Mouse (Mus musculus) hindbrain, postnatal 0 days (tissue): Measurements from ENCODE around the gene Fam185a. TPM values are rescaled to one million over a fixed set of nuclear protein-coding genes. Genes with fewer than 3 reads are reported as not detected.

ENCODE experiments used
- ATAC-seq: fragments of 200-750 bp; cut with Nextera tagmentation; 2 replicates; pipeline ENCODE4 v1.8.0; 2017; ENCODE audit warnings: mild to moderate bottlenecking, moderate TSS enrichment, moderate library complexity
- DNase-seq: peaks from one replicate; pipeline ENCODE4 v3.0.0-alpha.2; 2015; ENCODE audit warnings: low spot score
- H3K27ac ChIP-seq: fragments of 300-500 bp; sonication (generic); 2 replicates; pipeline ENCODE4 v1.5.1; 2014; ENCODE audit warnings: mild to moderate bottlenecking
- H3K27me3 ChIP-seq: fragments of 300-500 bp; sonication (generic); 2 replicates; pipeline ENCODE4 v1.6.1; 2014; ENCODE audit warnings: low read length, mixed read lengths; ENCODE audit not compliant: insufficient read depth
- H3K36me3 ChIP-seq: fragments of 300-500 bp; sonication (generic); 2 replicates; pipeline ENCODE4 v1.6.1; 2014; ENCODE audit warnings: low read length, mixed read lengths; ENCODE audit not compliant: insufficient read depth
- H3K4me1 ChIP-seq: fragments of 300-500 bp; sonication (generic); 2 replicates; pipeline ENCODE4 v1.6.1; 2014; ENCODE audit warnings: antibody characterized with exemption, low read length, mixed read lengths; ENCODE audit not compliant: insufficient read depth
- H3K4me2 ChIP-seq: fragments of 300-500 bp; sonication (generic); 2 replicates; pipeline ENCODE4 v1.6.1; 2014; ENCODE audit warnings: low read depth, mild to moderate bottlenecking, low read length, moderate library complexity, mixed read lengths
- H3K4me3 ChIP-seq: fragments of 300-500 bp; sonication (generic); 2 replicates; pipeline ENCODE4 v1.5.1; 2014; ENCODE audit warnings: low read length
- H3K9ac ChIP-seq: fragments of 300-500 bp; sonication (generic); replicated peaks from 2 replicates; pipeline ENCODE4 v1.6.1; 2014; ENCODE audit warnings: mild to moderate bottlenecking, low read length, moderate library complexity, mixed read lengths
- H3K9me3 ChIP-seq: fragments of 300-500 bp; sonication (generic); 2 replicates; pipeline ENCODE4 v1.6.1; 2016; ENCODE audit warnings: low read length, mixed read lengths
- CTCF ChIP-seq: IDR thresholded peaks from 2 replicates; pipeline ENCODE4 v1.5.1; 2016; ENCODE audit warnings: antibody characterized with exemption, control low read depth, low read depth
- WGBS: fragments of 180-500 bp; shearing (Covaris S2); extraction: QIAGEN DNeasy Blood & Tissue Kit; methylation state at CpG from one replicate; pipeline ENCODE4 v1.1.7; 2014; 5-methylcytosine and 5-hydroxymethylcytosine counted together
- polyA plus RNA-seq: library from polyadenylated mRNA; unstranded; fragments of >200 nt; fragmentation: Nextera tagmentation; extraction: Ambion mirVana; gene quantifications from 2 replicates; pipeline ENCODE4 v1.2.1, GENCODE M21; 2015
- total RNA-seq: library from RNA; depleted of rRNA; stranded (reverse); fragments of >200 nt; gene quantifications from 2 replicates; pipeline ENCODE4 v1.2.3, GENCODE M21; 2014

Fam185a gene
- total and polyA plus RNA-seq, 2 experiments from 2014 or later, result 8.9 to 13.2 TPM

DNA sequence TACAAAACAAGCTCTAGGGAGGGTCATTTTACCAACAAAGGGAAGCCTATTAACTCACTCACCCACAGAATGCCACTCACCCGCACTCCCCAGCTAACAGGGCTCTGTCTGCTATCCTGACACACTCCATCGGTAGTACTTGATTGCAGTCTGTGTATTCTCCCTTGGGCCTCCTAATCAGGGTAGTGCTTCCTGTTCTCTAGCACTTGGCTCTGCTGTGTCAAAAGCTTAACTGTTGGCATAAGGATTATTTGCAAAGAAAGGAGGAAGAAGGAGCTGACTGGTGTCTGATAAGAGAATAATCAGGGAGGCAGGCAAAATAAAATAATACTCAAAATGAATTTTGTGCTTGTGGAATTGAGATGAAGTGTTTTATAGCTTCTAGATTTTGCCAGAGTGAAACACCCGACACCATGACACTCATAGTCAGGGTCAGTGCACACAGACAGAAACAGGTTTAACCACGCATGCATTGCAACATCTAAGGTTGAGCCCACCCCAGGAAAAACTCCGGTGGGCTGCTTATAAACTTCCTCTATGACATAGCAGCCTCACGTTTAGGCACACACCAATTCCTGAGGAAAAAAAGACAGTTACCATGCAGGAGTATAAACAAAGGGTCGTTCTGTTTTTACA, 29.4 kb upstream of the Fam185a start:
- Histone ChIP-seq H3K9ac (no peak overlapping the region), H3K4me3 (no peak overlapping the region), H3K27me3 (no peaks in the 10 kb centered on the region), H3K36me3 (no peaks in the 10 kb centered on the region), H3K9me3 (no peaks in the 10 kb centered on the region), H3K4me2 (no peak overlapping the region), H3K27ac (no peak overlapping the region), H3K4me1 (no peaks in the 10 kb centered on the region)
- ATAC-seq (no peak), DNase-seq (no peak)
- 50% methylated on average over 7 of the region's 7 CpGs for WGBS
- TF ChIP-seq CTCF, result no peak

DNA sequence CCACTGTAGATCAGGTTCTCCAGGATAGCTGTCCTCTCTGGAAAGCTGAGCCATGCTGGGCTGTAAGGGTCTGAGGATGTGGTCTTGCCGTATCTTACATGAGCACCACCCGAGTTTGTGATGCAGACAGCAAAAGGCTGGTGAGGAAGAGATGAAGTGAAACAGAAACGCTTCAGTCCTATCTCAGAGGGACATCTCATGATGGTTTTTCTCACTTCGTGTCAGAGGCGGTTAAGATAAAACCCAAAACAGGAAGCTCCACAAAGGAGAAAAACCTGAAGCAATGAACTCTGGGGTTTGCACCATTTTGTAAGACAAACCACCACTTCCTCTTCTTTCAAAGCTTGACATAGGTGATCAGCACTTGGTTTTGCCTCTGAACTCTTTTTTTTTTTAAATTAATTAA, 13.5 kb upstream of the Fam185a start:
- ATAC-seq, result no peak

DNA sequence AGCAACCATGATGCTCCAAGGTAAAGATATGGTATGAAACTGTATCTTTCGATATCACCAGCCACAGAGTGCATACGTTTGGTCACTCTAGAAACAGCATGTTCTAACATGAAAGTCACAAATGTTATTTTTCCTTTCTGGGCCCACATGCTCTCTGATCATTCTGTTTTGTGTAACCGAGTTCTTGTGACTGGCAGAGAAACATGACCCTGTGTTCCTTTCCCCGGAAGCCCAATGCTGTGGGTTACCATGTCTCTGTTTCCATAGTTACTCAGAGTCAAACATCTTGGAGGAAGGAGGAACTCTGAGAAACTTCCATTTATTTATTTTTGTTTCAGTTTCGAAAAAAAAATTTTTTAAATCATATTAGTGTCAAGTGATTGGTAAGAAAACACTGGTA, 12.7 kb upstream of the Fam185a start:
- Histone ChIP-seq H3K4me2 (no peak overlapping the region), H3K27ac (no peak overlapping the region), H3K4me3 (no peak overlapping the region), H3K9ac (no peak overlapping the region), H3K36me3 (no peaks in the 10 kb centered on the region), H3K9me3 (no peaks in the 10 kb centered on the region), H3K4me1 (no peaks in the 10 kb centered on the region), H3K27me3 (no peaks in the 10 kb centered on the region)
- 65% methylated on average over 5 of the region's 5 CpGs for WGBS
- TF ChIP-seq CTCF, result no peak
- ATAC-seq (no peak), DNase-seq (no peak)

More for the DNA sequence above, 13.5 kb upstream of the Fam185a start:
- Histone ChIP-seq H3K4me2 (no peak overlapping the region), H3K27ac (no peak overlapping the region), H3K36me3 (no peaks in the 10 kb centered on the region), H3K9me3 (no peaks in the 10 kb centered on the region), H3K4me1 (no peaks in the 10 kb centered on the region), H3K9ac (no peak overlapping the region), H3K4me3 (no peak overlapping the region), H3K27me3 (no peaks in the 10 kb centered on the region)
- WGBS, result 93% methylated on average over 5 of the region's 5 CpGs
- TF ChIP-seq CTCF, result no peak
- DNase-seq, result no peak

DNA sequence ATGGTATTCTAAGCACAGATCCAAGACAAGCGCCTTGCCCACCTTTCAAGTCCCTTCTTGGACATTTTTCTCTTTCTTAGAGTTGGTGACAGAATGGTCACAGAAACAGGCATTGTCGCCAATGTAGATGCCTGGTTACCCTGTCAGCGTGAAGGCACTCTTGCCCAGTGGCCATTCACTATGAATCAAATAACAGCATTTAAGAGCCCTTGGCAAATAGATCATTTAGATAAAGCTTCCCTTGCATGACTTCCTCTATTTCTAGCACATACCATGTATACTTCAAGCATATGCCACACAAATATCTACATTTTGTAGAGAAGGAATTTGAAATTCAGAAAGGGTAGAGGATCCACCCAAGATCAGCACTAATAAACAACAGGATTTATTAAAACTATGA, 11.4 kb upstream of the Fam185a start:
- no peak for TF ChIP-seq CTCF
- no peaks in the 10 kb centered on the region for H3K9me3 ChIP-seq
- no peaks in the 10 kb centered on the region for H3K4me1 ChIP-seq
- no peak overlapping the region for H3K4me2 ChIP-seq
- no peak for ATAC-seq
- WGBS, result 84% methylated on average over 3 of the region's 3 CpGs
- H3K9ac ChIP-seq, result no peak overlapping the region
- H3K27me3 ChIP-seq, result no peaks in the 10 kb centered on the region
- no peaks in the 10 kb centered on the region for H3K36me3 ChIP-seq
- H3K27ac ChIP-seq, result no peak overlapping the region
- no peak overlapping the region for H3K4me3 ChIP-seq
- DNase-seq, result no peak

DNA sequence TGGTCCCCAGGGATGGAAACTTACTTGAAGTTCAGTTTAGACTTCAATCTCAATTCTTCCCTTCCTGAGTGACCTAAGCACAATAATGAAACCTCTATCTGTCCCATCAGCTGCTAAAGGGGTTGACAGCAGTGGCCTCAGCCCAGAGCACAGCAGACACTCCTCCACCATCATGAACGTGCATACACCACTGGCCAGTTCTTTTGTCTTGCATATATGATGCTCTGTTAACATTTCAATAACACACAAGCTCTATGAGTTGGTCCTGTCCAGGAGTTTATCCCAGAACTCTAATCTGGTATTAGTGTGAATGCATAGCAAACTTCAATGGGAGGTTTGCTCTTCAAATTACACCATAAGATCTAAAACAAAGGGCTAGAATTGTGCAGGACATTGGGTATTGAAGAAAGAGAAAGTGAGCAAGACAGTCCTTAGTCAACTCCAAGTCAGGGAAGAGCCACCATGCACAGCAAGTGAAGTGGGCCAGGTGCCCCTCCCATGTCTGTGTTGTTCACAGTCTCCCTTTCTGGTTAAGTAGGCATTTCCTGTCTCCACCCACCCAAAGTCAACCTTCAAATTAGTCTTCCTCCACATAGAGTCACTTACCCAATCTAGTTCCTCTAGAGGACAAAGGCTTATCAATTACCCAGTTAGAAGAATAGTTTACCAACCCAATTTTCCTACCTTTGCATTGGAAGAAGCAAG, 10.5 kb upstream of the Fam185a start:
- WGBS, result 72% methylated on average over 1 of the region's 1 CpGs
- H3K9me3 ChIP-seq, result no peaks in the 10 kb centered on the region
- no peak overlapping the region for H3K9ac ChIP-seq
- no peak overlapping the region for H3K4me3 ChIP-seq
- H3K4me1 ChIP-seq, result no peaks in the 10 kb centered on the region
- H3K36me3 ChIP-seq, result no peaks in the 10 kb centered on the region
- no peaks in the 10 kb centered on the region for H3K27me3 ChIP-seq
- no peak overlapping the region for H3K27ac ChIP-seq
- ATAC-seq (no peak), DNase-seq (no peak)
- no peak overlapping the region for H3K4me2 ChIP-seq
- no peak for TF ChIP-seq CTCF

DNA sequence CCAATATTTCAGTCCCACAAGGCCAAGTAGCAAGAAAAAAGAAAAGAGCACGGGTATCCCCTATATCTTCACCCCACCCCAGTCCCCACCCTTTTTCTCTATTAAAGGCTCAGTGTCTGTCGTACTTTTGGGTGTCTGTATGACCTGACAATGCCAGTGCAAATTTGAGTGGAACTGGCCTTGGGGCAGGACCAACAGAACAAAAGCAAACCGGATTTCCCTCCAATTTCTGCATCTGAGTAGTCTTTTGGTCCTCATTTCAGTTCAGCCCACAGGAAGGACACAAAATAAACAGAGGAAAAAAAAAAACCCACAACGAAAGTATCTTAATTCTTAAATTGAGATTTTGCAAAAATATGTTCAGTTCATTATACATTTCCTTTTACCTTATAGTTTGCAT, 6.1 kb upstream of the Fam185a start:
- no peaks in the 10 kb centered on the region for H3K4me1 ChIP-seq
- no peak for ATAC-seq
- H3K9me3 ChIP-seq, result no peaks in the 10 kb centered on the region
- H3K4me2 ChIP-seq, result no peak overlapping the region
- no peak for TF ChIP-seq CTCF
- no peaks in the 10 kb centered on the region for H3K27me3 ChIP-seq
- H3K4me3 ChIP-seq, result no peak overlapping the region
- H3K9ac ChIP-seq, result no peak overlapping the region
- H3K36me3 ChIP-seq, result no peaks in the 10 kb centered on the region
- no peak for DNase-seq
- 58% methylated on average over 4 of the region's 4 CpGs for WGBS
- no peak overlapping the region for H3K27ac ChIP-seq

DNA sequence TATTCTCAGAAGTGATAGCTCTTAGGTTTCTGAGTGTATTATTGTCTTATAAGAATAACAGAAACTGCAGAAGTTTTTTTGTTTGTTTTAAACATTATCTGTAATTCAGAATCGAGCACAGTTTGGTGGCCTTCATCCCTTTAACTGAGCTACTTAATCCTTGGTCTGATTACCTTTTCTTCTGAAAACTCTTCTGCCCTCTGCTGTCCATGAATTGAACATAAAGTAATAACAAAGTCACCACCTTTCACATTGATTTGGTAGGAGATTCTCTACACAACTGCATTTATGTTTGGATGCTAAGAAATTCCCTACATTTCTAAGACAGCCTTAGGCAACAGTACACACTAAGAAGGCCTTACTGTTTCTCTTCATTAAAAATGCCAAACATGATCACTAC, 4.1 kb upstream of the Fam185a start:
- WGBS, result 38% methylated on average over 1 of the region's 1 CpGs
- no peak overlapping the region for H3K4me3 ChIP-seq
- H3K9ac ChIP-seq, result no peak overlapping the region
- no peak for ATAC-seq
- H3K9me3 ChIP-seq, result no peaks in the 10 kb centered on the region
- no peaks in the 10 kb centered on the region for H3K36me3 ChIP-seq
- peak; percentile 62 for TF ChIP-seq CTCF
- H3K4me2 ChIP-seq, result no peak overlapping the region
- no peak overlapping the region for H3K27ac ChIP-seq
- DNase-seq, result peak; percentile 70
- no peaks in the 10 kb centered on the region for H3K27me3 ChIP-seq
- no peaks in the 10 kb centered on the region for H3K4me1 ChIP-seq
